Comparison of ENCODE assay signal across 28 mouse cellular contexts in genomic region chr12:17329259-17329658, GRCm38 (mm10). TPM values are rescaled to one million over a fixed set of nuclear protein-coding genes. Genes with fewer than 3 reads are reported as not detected.
"Had no signal": no experiment of that assay in that cellular context is flagged by ENCODE, and none has a peak within 500 bp of the region (broad histone marks: within the 10 kb centered on the region; RNA-seq: fewer than 3 reads in every experiment).

Gene Atp6v1c2, minus strand, starts transcription at chr12:17329359.

- H3K36me3 ChIP-seq: heart, embryonic 13.5 days; heart, embryonic 15.5 days; hindbrain, embryonic 13.5 days; hindbrain, embryonic 15.5 days; kidney, embryonic 15.5 days; limb, embryonic 12.5 days; liver, embryonic 13.5 days had no signal

- DNase-seq: forebrain, postnatal 0 days; gastrocnemius, adult 2 months; gastrocnemius, postnatal 10 days; gastrocnemius, postnatal 25 days; heart, adult 11 months; heart, adult 2 months; heart, postnatal 14 days; heart, postnatal 36 days; kidney, adult 11 months; kidney, adult 9 months; kidney, postnatal 10 days; kidney, postnatal 36 days; layer of hippocampus, adult 9-11 months; layer of hippocampus, postnatal 36 days; left cerebral cortex, postnatal 4 days; liver; liver, embryonic 13.5 days had no signal

- H3K27ac ChIP-seq: gastrocnemius, adult 2 months; heart, adult 2 months; heart, embryonic 13.5 days; heart, embryonic 15.5 days; hindbrain, embryonic 13.5 days; hindbrain, embryonic 15.5 days; hindbrain, postnatal 0 days; kidney, embryonic 15.5 days; limb, embryonic 12.5 days; liver, embryonic 13.5 days had no signal

- H3K9me3 ChIP-seq: heart, embryonic 13.5 days; heart, embryonic 15.5 days; hindbrain, embryonic 13.5 days; hindbrain, embryonic 15.5 days; kidney, embryonic 15.5 days; limb, embryonic 12.5 days; liver, embryonic 13.5 days had no signal

- H3K4me2 ChIP-seq: heart, embryonic 11.5 days; heart, embryonic 13.5 days; heart, embryonic 15.5 days; hindbrain, embryonic 13.5 days; hindbrain, embryonic 15.5 days; kidney, embryonic 15.5 days; limb, embryonic 12.5 days; liver, embryonic 11.5 days; liver, embryonic 13.5 days had no signal

- H3K4me3 ChIP-seq: gastrocnemius, adult 2 months; heart, adult 2 months; heart, embryonic 13.5 days; heart, embryonic 15.5 days; hindbrain, embryonic 13.5 days; hindbrain, embryonic 15.5 days; kidney, embryonic 15.5 days; limb, embryonic 12.5 days; liver, embryonic 13.5 days had no signal

- ATAC-seq: forebrain, postnatal 0 days; hindbrain, postnatal 0 days; intestine, embryonic 16.5 days had no signal

- H3K9ac ChIP-seq: forebrain, postnatal 0 days; heart, embryonic 13.5 days; heart, embryonic 15.5 days; hindbrain, embryonic 13.5 days; hindbrain, embryonic 15.5 days; kidney, embryonic 15.5 days; limb, embryonic 12.5 days; liver, embryonic 13.5 days had no signal

RNA-seq across cellular contexts. Expression of gene Atp6v1c2, which starts in this region (rescaled TPM):
- total RNA-seq: gastrocnemius, adult 2 months; gastrocnemius, postnatal 10 days; heart, adult 2 months; heart, postnatal 36 days; hematopoietic stem cell, adult 5-6 weeks had no signal
- polyA plus RNA-seq: liver, embryonic 13.5 days had no signal
